Mouse (Mus musculus): ENCODE data around the gene Lgals4.

- TF ChIP-seq CTCF (IDR thresholded peaks at IDR 0.05; ENCODE audit: low read depth, low read length) (no peak), POLR2A (IDR thresholded peaks at IDR 0.05; ENCODE audit: extremely low read depth, insufficient read depth, low read length) (no peak)
These were observed 30.7 kb downstream of the Lgals4 start for GRCm38 (mm10) chr7:28864288-28864750.

Data from liver, adult 2 months (tissue).